ENCODE assay signal across 8 mouse cellular contexts in genomic region chr19:5039301-5040114, GRCm38 (mm10). TPM values are rescaled to one million over a fixed set of nuclear protein-coding genes. Genes with fewer than 3 reads are reported as not detected.
A peak's percentile ranks its signal among the peaks of the same experiment; 100 is the strongest.
DNase-seq lines count a peak whose midpoint lies in the region; ATAC-seq and TF ChIP-seq lines count a peak whose summit lies in the region.

No protein-coding gene starts in this region.

- H3K36me3 ChIP-seq in lung, embryonic 16.5 days (ENCODE audit: control insufficient read depth, insufficient read depth, low read length), result 0 out of 2 replicates have a peak, but pooled peaks cover 2% of the 10 kb centered on the region
- peaks cover 19% of the 10 kb centered on the region for H3K36me3 ChIP-seq in embryonic facial prominence, embryonic 10.5 days (replicated peaks)
- H3K36me3 ChIP-seq in limb, embryonic 14.5 days (ENCODE audit: control insufficient read depth, insufficient read depth, low read length), result no peaks in the 10 kb centered on the region
- H3K36me3 ChIP-seq in stomach, embryonic 16.5 days (ENCODE audit: control insufficient read depth, insufficient read depth, low read length), result no peaks in the 10 kb centered on the region

- 9% methylated on average over 41 of the region's 41 CpGs for WGBS in lung, embryonic 16.5 days
- 15% methylated on average over 41 of the region's 41 CpGs for WGBS in embryonic facial prominence, embryonic 10.5 days
- WGBS in limb, embryonic 14.5 days, result 7% methylated on average over 41 of the region's 41 CpGs
- WGBS in stomach, embryonic 16.5 days, result 11% methylated on average over 41 of the region's 41 CpGs

- no peak for DNase-seq in lung, postnatal 14 days
- DNase-seq in embryonic facial prominence, embryonic 10.5 days (ENCODE audit: low spot score), result peak; percentile 24
- peak; percentile 34 to 41 for DNase-seq in heart, postnatal 10 days
- DNase-seq in limb, embryonic 14.5 days (ENCODE audit: low spot score), result no peak
- no peak for DNase-seq in gastrocnemius, postnatal 14 days
- DNase-seq in yolk sac, embryonic 10.5 days (ENCODE audit: low spot score), result no peak

- H3K4me1 ChIP-seq in lung, embryonic 16.5 days (replicated peaks; ENCODE audit: control insufficient read depth, insufficient read depth, low read length), result peaks cover 25% of the 10 kb centered on the region
- H3K4me1 ChIP-seq in embryonic facial prominence, embryonic 10.5 days, result peaks cover 45% of the 10 kb centered on the region
- peaks cover 22% of the 10 kb centered on the region for H3K4me1 ChIP-seq in limb, embryonic 14.5 days (ENCODE audit: control insufficient read depth, insufficient read depth, low read length)
- peaks cover 28% of the 10 kb centered on the region for H3K4me1 ChIP-seq in stomach, embryonic 16.5 days (ENCODE audit: control insufficient read depth, insufficient read depth, low read length)

- H3K4me3 ChIP-seq in lung, embryonic 16.5 days (ENCODE audit: low read length), result peak overlapping the region; percentile 97
- H3K4me3 ChIP-seq in embryonic facial prominence, embryonic 10.5 days, result peak overlapping the region; percentile 95
- peak overlapping the region; percentile 78 for H3K4me3 ChIP-seq in limb, embryonic 14.5 days (replicated peaks; ENCODE audit: low read length)
- H3K4me3 ChIP-seq in stomach, embryonic 16.5 days (replicated peaks; ENCODE audit: low read length), result peak overlapping the region; percentile 80

- peak overlapping the region; percentile 96 for H3K9ac ChIP-seq in lung, embryonic 16.5 days (ENCODE audit: low read length)
- peak overlapping the region; percentile 86 for H3K9ac ChIP-seq in limb, embryonic 14.5 days (ENCODE audit: low read depth, low read length, severe bottlenecking)
- H3K9ac ChIP-seq in stomach, embryonic 16.5 days (ENCODE audit: low read length), result peak overlapping the region; percentile 95

- H3K9me3 ChIP-seq in lung, embryonic 16.5 days (ENCODE audit: control insufficient read depth, low read length), result no peaks in the 10 kb centered on the region
- H3K9me3 ChIP-seq in embryonic facial prominence, embryonic 10.5 days, result no peaks in the 10 kb centered on the region
- no peaks in the 10 kb centered on the region for H3K9me3 ChIP-seq in limb, embryonic 14.5 days (ENCODE audit: control insufficient read depth, low read length)
- no peaks in the 10 kb centered on the region for H3K9me3 ChIP-seq in stomach, embryonic 16.5 days (replicated peaks; ENCODE audit: control insufficient read depth, low read length)

- H3K4me2 ChIP-seq in lung, embryonic 16.5 days (ENCODE audit: low read depth, low read length), result peak overlapping the region; percentile 99
- peak overlapping the region; percentile 98 for H3K4me2 ChIP-seq in limb, embryonic 14.5 days (replicated peaks; ENCODE audit: low read depth, low read length, severe bottlenecking)
- H3K4me2 ChIP-seq in stomach, embryonic 16.5 days (ENCODE audit: low read depth, low read length), result peak overlapping the region; percentile 94

- peak; percentile 10; the same call in 1 of the 2 replicates for ATAC-seq in lung, embryonic 16.5 days (ENCODE audit: low read depth)
- no peak for ATAC-seq in limb, embryonic 14.5 days (ENCODE audit: low FRiP score, low read depth)
- ATAC-seq in stomach, embryonic 16.5 days (ENCODE audit: insufficient read depth, low FRiP score), result peak; percentile 22; the same call in 1 of the 2 replicates

- intact Hi-C loops in heart, postnatal 10 days (cut with DNase I), result no loop called here
- intact Hi-C loops in gastrocnemius, postnatal 14 days (cut with DNase I; ENCODE audit: low total_unique reads), result no loop called here

- TF ChIP-seq POLR2A in limb, embryonic 14.5 days (IDR thresholded peaks at IDR 0.05; ENCODE audit: borderline replicate concordance, extremely low read depth, insufficient read depth, insufficient read length), result no peak

- H3K27me3 ChIP-seq in lung, embryonic 16.5 days (ENCODE audit: control insufficient read depth, insufficient read depth, low read depth, low read length), result no peaks in the 10 kb centered on the region
- peaks cover 7% of the 10 kb centered on the region; the same call in 1 of the 2 replicates for H3K27me3 ChIP-seq in embryonic facial prominence, embryonic 10.5 days (replicated peaks; ENCODE audit: low read depth, poor library complexity, severe bottlenecking)
- H3K27me3 ChIP-seq in limb, embryonic 14.5 days (ENCODE audit: control insufficient read depth, insufficient read depth, low read length), result no peaks in the 10 kb centered on the region
- H3K27me3 ChIP-seq in stomach, embryonic 16.5 days (ENCODE audit: control insufficient read depth, insufficient read depth, low read length), result no peaks in the 10 kb centered on the region

- H3K27ac ChIP-seq in lung, embryonic 16.5 days (ENCODE audit: low read length), result peak overlapping the region; percentile 82
- peak overlapping the region; percentile 95 for H3K27ac ChIP-seq in embryonic facial prominence, embryonic 10.5 days (replicated peaks)
- H3K27ac ChIP-seq in limb, embryonic 14.5 days (replicated peaks; ENCODE audit: low read depth, low read length), result no peak overlapping the region
- H3K27ac ChIP-seq in stomach, embryonic 16.5 days (ENCODE audit: low read length), result peak overlapping the region; percentile 68; the same call in 1 of the 2 replicates

RNA-seq across cellular contexts. Expression of gene AC124502.3, which starts 0.8 kb away (rescaled TPM):
- 2.5 and 3.5 TPM in 2 replicates for polyA plus RNA-seq in lung, embryonic 16.5 days (2015; fragmentation: Nextera tagmentation; extraction: Ambion mirVana)
- 3.1 and 4.2 TPM in 2 replicates for polyA plus RNA-seq in embryonic facial prominence, embryonic 10.5 days (2016; fragmentation: Nextera tagmentation; extraction: Ambion mirVana)
- 1 to 10 TPM; 1.6 to 2.3 TPM for total RNA-seq in heart, postnatal 10 days (2021)
- polyA plus RNA-seq in limb, embryonic 14.5 days (2012; rRNA removed), result 1.3 and 2.5 TPM in 2 replicates
- 0.84 and 1.7 TPM in 2 replicates for polyA plus RNA-seq in limb, embryonic 14.5 days (2014; fragmentation: Nextera tagmentation; extraction: Ambion mirVana)
- 0.99 and 1.3 TPM in 2 replicates for polyA plus RNA-seq in stomach, embryonic 16.5 days (2015; fragmentation: Nextera tagmentation; extraction: Ambion mirVana)
- total RNA-seq in gastrocnemius, postnatal 14 days (2021), result under 1 TPM; 0.43 to 0.89 TPM

RNA-seq across cellular contexts. Expression of gene B4gat1, which starts 0.9 kb away (rescaled TPM):
- polyA plus RNA-seq in lung, embryonic 16.5 days (2015; fragmentation: Nextera tagmentation; extraction: Ambion mirVana), result 47.6 and 49.4 TPM in 2 replicates
- polyA plus RNA-seq in embryonic facial prominence, embryonic 10.5 days (2016; fragmentation: Nextera tagmentation; extraction: Ambion mirVana), result 34.7 and 36.1 TPM in 2 replicates
- total RNA-seq in heart, postnatal 10 days (2021), result 10 to 100 TPM; 38.3 to 45.5 TPM
- 31.3 and 46.6 TPM in 2 replicates for polyA plus RNA-seq in limb, embryonic 14.5 days (2012; rRNA removed)
- 43.7 and 45.2 TPM in 2 replicates for polyA plus RNA-seq in limb, embryonic 14.5 days (2014; fragmentation: Nextera tagmentation; extraction: Ambion mirVana)
- polyA plus RNA-seq in stomach, embryonic 16.5 days (2015; fragmentation: Nextera tagmentation; extraction: Ambion mirVana), result 41.8 and 44.1 TPM in 2 replicates
- 10 to 100 TPM; 20.4 to 23.7 TPM for total RNA-seq in gastrocnemius, postnatal 14 days (2021)

RNA-seq across cellular contexts. Expression of gene Brms1, which starts 1.6 kb away (rescaled TPM):
- 41.6 and 45.0 TPM in 2 replicates for polyA plus RNA-seq in lung, embryonic 16.5 days (2015; fragmentation: Nextera tagmentation; extraction: Ambion mirVana)
- 72.6 and 82.4 TPM in 2 replicates for polyA plus RNA-seq in embryonic facial prominence, embryonic 10.5 days (2016; fragmentation: Nextera tagmentation; extraction: Ambion mirVana)
- total RNA-seq in heart, postnatal 10 days (2021), result 10 to 100 TPM; 13.5 to 15.6 TPM
- 30.2 TPM in 2 replicates for polyA plus RNA-seq in limb, embryonic 14.5 days (2012; rRNA removed)
- 38.1 and 38.9 TPM in 2 replicates for polyA plus RNA-seq in limb, embryonic 14.5 days (2014; fragmentation: Nextera tagmentation; extraction: Ambion mirVana)
- 39.8 and 43.9 TPM in 2 replicates for polyA plus RNA-seq in stomach, embryonic 16.5 days (2015; fragmentation: Nextera tagmentation; extraction: Ambion mirVana)
- 10 to 100 TPM; 11.1 to 11.3 TPM for total RNA-seq in gastrocnemius, postnatal 14 days (2021)

RNA-seq across cellular contexts. Expression of gene Rin1, which starts 10.8 kb away (rescaled TPM):
- 3.7 and 4.2 TPM in 2 replicates for polyA plus RNA-seq in lung, embryonic 16.5 days (2015; fragmentation: Nextera tagmentation; extraction: Ambion mirVana)
- polyA plus RNA-seq in embryonic facial prominence, embryonic 10.5 days (2016; fragmentation: Nextera tagmentation; extraction: Ambion mirVana), result 2.4 and 3.2 TPM in 2 replicates
- 1 to 10 TPM; 2.1 to 2.4 TPM for total RNA-seq in heart, postnatal 10 days (2021)
- polyA plus RNA-seq in limb, embryonic 14.5 days (2012; rRNA removed), result 4.9 and 6.1 TPM in 2 replicates
- polyA plus RNA-seq in limb, embryonic 14.5 days (2014; fragmentation: Nextera tagmentation; extraction: Ambion mirVana), result 2.5 and 2.6 TPM in 2 replicates
- polyA plus RNA-seq in stomach, embryonic 16.5 days (2015; fragmentation: Nextera tagmentation; extraction: Ambion mirVana), result 4.5 and 4.9 TPM in 2 replicates
- total RNA-seq in gastrocnemius, postnatal 14 days (2021), result 1 to 10 TPM in 1 of 2 experiments, under 1 TPM in 1; 0.55 to 1.1 TPM

RNA-seq across cellular contexts. Expression of gene Slc29a2, which starts 15.8 kb away (rescaled TPM):
- polyA plus RNA-seq in lung, embryonic 16.5 days (2015; fragmentation: Nextera tagmentation; extraction: Ambion mirVana), result 2.7 and 3.6 TPM in 2 replicates
- polyA plus RNA-seq in embryonic facial prominence, embryonic 10.5 days (2016; fragmentation: Nextera tagmentation; extraction: Ambion mirVana), result 7.1 and 8.5 TPM in 2 replicates
- 10 to 100 TPM; 21.2 to 23.9 TPM for total RNA-seq in heart, postnatal 10 days (2021)
- 15.7 and 25.5 TPM in 2 replicates for polyA plus RNA-seq in limb, embryonic 14.5 days (2012; rRNA removed)
- 3.7 and 5.0 TPM in 2 replicates for polyA plus RNA-seq in limb, embryonic 14.5 days (2014; fragmentation: Nextera tagmentation; extraction: Ambion mirVana)
- polyA plus RNA-seq in stomach, embryonic 16.5 days (2015; fragmentation: Nextera tagmentation; extraction: Ambion mirVana), result 3.1 and 3.3 TPM in 2 replicates
- total RNA-seq in gastrocnemius, postnatal 14 days (2021), result 1 to 10 TPM; 4.9 to 6.5 TPM

Comparison
In these comparisons a context has a peak if more than half of its experiments do, and no peak if none do; other contexts are left out.
1. DNase-seq: peak in embryonic facial prominence, embryonic 10.5 days (single experiment) and heart, postnatal 10 days (2 of 2); none in lung, postnatal 14 days (single experiment), limb, embryonic 14.5 days (single experiment), gastrocnemius, postnatal 14 days (single experiment) and yolk sac, embryonic 10.5 days (single experiment).
2. Peak in every context shown above with its lines, with median percentiles within 50 percentile points of each other: H3K4me2 ChIP-seq, H3K4me3 ChIP-seq and H3K9ac ChIP-seq.